Mouse (Mus musculus) monocyte, adult 5-6 weeks (primary cell): ENCODE measurements around the gene Txn1. TPM values are rescaled to one million over a fixed set of nuclear protein-coding genes. Genes with fewer than 3 reads are reported as not detected.

ENCODE experiments used
- ATAC-seq: fragments of 153-309, 156-312 bp; replicated peaks from 2 replicates; pipeline ENCODE4 v1.8.0; 2017; ENCODE audit warnings: mild to moderate bottlenecking; ENCODE audit not compliant: low TSS enrichment, insufficient number of reproducible peaks, severe bottlenecking, poor library complexity, low FRiP score
- total RNA-seq: library from RNA; stranded (forward); fragments of 200-1000, 200-491, 200-594 nt; gene quantifications from 3 replicates; pipeline ENCODE4 v1.2.3, GENCODE M21; 2017

Gene Txn1
- total RNA-seq, 1 experiment from 2014 or later: 128 TPM

DNA sequence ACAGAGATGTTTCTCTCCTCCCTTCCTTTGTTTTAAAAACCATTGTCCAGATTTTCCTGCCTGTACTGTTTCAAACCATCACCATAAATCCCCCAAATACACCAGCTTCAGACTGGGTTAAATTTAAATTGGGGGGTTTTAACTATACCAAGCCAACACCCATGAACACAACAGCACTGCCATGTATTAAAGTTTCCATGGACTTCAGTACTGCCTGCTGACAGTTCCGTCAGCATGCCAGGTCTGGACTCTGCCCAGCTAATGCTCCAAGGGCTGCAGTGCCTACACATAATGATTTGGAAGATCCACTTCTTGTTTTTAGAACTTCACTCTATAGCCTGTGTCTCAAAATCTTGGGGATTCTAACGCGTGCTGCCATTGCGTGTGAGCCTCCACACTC, 8.7 kb downstream of the Txn1 start:
- ATAC-seq: no peak

DNA sequence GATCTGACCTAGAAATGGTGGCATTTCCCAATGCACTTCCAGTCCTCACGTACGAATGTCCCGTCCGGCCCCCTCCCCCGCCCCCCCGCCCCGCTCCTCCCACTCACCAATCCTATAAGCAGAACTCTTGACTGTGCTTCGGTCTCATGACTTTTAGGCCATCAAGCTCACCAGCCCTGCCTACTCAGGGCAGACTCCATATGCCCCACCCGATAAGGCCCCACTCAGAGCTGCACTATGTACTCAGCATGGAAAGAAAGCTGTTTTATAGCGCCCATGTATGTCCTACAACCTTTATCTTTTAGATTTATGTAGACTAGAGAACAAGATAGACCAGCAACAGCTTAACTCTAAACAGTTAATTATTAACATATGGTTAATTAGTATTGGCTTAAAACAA, 9.2 kb downstream of the Txn1 start:
- no peak for ATAC-seq

- ATAC-seq: no peak
Measured at GRCm38 (mm10) chr4:57942892-57943291, 13.3 kb downstream of the Txn1 start.

- no peak for ATAC-seq
Measured at GRCm38 (mm10) chr4:57940631-57941030, 15.6 kb downstream of the Txn1 start.

GRCm38 (mm10) chr4:57937292-57937691, 18.9 kb downstream of the Txn1 start:
- no peak for ATAC-seq

GRCm38 (mm10) chr4:57934181-57934580, 22.0 kb downstream of the Txn1 start:
- ATAC-seq: no peak

GRCm38 (mm10) chr4:57930559-57931170, 25.5 kb downstream of the Txn1 start:
- no peak for ATAC-seq

- no peak for ATAC-seq
Measured at GRCm38 (mm10) chr4:57927464-57928205, 28.6 kb downstream of the Txn1 start.

GRCm38 (mm10) chr4:57924556-57925071, 31.6 kb downstream of the Txn1 start:
- no peak for ATAC-seq

DNA sequence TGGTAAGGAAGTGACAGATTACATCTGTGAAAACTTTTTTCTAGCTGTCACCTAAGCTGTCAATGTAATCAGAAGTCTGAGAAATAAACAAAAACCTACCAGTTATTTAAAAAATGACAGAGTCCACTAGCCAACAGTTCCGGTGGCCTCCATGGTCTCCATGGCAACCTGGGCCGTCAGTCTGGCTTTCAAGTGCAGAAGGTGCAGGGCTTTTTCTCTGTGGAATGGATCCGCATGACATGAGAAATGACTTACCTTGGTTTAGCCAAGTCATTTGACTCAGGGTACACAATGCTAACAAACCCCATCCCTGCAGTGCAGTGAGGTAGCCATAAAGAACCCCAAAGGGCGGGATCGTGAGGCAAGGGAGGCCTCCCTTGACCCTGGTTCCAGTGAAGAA, 34.0 kb downstream of the Txn1 start:
- ATAC-seq: no peak

DNA sequence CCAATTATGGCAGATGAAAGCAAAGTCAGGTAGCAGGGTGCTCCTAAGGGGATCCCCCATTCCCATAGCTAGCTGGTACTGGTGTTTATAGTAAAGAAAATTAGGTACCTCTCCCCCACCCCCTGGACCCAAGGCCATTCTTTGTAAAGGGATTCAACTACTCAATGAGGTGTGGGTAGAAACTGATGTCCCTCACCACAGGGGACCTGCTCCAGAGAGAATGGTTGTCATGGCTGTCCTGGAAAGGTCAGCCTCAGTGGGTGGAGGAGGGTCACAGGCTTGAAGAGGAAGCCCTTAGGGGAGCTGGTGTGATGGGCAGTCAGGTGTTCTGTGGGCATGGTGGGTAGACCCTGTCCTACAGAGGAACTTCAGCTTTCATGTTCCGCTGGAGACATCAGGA, 35.7 kb downstream of the Txn1 start:
- no peak for ATAC-seq

- ATAC-seq: no peak
Measured at GRCm38 (mm10) chr4:57919494-57920423, 36.5 kb downstream of the Txn1 start.

DNA sequence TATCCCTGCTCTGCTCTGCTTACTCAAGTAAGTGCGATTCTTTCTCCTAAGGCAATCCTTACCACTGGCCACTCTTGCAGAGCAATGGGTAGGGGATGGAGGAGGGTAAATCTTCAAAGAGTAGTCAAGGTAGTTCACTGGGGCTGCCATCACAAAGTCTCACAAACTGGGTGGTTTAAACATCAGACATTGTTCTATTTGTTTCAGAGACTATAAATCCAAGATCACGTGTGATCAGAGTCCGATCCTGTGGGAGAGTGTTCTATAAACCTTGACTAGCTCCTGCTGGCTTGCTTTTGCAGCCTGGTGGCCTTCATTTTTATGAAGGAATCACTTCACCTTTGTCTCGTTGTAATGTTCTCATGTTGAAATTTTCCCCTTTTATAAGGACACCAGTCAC, 39.5 kb downstream of the Txn1 start:
- no peak for ATAC-seq

DNA sequence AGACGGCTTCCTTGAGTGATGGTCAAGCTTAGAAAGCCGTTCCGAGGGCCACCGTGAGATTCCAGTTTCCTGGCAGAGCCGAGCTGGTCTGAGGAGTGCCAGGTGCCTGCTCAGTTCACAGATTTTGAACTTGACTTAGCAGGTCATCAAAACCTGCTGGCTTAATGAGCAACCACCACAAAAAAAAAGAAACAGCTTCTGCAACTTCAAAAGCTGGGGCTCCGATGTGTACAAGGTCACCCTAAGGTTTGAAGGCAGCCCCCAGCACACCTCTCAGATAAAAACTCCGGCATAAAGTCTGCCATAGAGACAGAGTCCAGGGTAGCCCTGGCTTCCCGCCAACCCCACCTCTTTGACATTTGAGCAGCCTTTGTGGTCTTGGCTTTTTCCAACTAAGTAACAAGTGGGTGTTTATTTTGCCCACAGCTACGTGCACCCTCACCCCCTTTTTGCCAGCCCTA, 40.0 kb downstream of the Txn1 start, which contains the start of gene D630039A03Rik:
TSS of gene D630039A03Rik (minus strand) at position 97 of the 461 bp plus-strand sequence.
- ATAC-seq: no peak

DNA sequence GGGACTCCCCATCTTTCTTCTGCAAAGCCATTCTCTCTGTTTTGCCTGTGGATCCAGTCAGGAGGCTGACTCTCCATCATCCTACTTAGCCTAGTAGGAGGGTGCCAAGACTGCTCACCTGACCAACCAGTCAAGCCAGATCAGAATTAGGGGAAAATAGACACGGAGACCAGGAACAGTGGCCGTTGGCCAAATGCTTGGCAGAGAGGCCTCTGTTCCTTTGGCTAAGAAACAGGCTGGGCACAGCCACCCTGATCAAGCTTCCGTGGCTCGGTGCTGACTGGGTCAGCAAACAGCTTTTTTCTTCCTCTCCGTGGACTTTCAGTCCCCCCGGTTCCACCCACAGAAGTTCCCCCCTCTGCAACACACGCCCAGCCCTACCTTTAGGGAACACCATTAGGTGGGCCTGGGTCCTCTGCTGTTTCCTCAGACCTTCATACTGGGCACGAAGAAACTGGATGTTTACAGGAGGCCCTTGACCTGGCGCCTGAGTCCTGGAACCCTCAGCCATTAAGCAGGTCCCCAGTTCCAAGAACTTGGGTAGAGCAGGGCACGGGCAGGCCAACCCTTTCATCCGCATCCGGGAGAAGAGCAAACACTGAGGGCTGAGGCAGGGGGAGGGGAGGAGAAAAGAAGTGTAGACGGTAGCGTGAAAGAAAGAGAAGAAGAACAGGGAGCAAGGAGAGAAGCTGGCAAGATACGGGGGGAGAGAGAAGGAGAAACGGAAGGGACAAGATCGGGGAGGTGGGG, 40.8 kb downstream of the Txn1 start:
- ATAC-seq: no peak

DNA sequence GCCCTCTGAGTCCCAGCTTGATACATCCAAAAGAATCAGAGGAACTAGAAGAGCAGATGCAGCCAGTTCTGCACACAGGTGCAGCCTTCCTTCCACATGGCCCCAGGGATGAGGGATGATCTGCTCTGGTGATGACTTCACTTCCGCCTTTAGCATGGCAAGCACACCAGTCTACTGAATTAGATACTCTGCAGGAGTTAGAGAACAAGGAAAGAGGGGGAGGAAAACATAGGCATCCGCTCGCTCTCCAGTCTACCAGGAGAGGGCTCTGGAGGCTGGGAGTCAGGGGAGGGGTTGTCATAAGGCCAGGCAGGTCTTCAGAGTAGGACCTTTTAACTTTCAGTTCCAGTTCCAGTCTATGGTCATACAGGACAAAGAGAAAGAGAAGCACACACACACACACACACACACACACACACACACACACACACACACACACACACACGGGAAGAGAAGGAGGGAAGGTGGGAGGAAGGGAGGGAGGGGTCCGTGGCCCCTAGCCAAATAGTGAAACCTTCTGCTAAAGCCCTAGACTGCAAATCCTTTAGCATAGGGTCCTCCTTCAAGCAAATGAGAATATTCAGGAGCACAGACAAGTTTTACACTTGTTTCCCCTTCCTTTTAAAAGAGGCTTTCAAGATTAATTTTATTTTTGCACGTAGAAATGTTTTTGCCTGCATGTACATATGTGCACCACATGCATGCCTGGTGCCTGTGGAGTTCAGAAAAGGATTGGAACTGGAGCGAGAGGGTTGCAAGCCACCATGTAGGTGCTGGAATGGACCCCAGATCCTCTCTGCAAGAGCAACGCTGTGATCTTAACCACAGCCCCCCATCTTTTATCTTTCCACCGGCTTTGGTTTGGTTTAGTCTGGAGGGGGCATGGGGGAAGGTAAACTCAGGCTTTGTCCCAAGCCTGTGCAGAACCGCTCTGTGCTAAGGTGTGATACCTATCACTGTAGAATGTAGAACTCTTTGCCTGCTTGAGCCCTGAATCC, 41.7 kb downstream of the Txn1 start:
- ATAC-seq: no peak

DNA sequence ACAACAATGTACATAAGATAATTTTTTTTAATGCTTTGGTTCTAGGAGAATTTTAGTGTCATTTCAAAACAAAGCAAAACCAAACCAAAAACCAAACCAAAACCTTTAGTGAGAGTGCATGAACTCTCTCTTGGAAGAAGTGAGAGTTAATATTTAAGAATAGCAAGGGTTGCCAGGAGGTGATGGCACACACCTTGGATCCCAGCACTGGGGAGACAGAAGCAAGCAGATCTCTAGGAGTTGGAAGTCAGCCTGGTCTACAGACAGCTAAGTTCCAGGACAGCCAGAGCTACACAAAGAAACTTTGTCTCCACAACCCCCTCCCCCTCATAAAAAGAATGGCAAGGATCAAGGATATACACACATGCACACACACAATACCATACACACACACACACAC, 43.2 kb downstream of the Txn1 start:
- ATAC-seq: no peak
